Mouse (Mus musculus) gastrocnemius, postnatal 36 days (tissue): Measurements from ENCODE around the gene Dab1. TPM values are rescaled to one million over a fixed set of nuclear protein-coding genes. Genes with fewer than 3 reads are reported as not detected.

ENCODE experiments used
- DNase-seq, 2 experiments: peaks; one replicate each; pipeline ENCODE4 v3.0.0; 2022
- intact Hi-C: fragments of 180-260 bp; cut with DNase I; formaldehyde crosslinking; loops from one replicate; pipeline ENCODE4 v1.15.1; 2025
- total RNA-seq, 2 experiments: library from RNA; stranded (reverse); gene quantifications; 2 replicates each; pipeline ENCODE4 v1.2.3; 2021

Dab1 gene
- total RNA-seq, 2 experiments from 2014 or later = 0.05 TPM; not detected in 1

DNA sequence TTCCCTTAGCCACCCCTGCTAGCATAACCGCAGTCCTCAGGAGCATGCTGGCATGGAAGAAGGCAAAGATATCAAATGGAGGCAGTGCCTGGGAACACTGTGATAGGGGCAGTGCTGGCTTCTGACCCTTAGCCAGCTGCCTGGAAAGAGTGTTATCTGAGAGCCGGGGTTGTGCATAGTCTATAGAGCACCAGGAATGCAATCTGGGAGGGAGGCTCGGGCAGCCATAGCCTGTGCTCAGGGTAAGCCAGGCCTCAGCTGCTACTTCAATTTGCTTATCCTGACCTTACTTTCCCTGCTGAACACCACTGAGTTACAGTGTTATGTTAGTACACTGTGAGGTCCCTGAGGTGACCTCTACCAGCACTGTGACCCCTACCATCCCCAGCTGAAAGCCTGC lies 448.6 kb downstream of the Dab1 start:
- DNase-seq = peak in 1 of 2 experiments; percentile 16
- intact Hi-C loops = no loop called here

DNA sequence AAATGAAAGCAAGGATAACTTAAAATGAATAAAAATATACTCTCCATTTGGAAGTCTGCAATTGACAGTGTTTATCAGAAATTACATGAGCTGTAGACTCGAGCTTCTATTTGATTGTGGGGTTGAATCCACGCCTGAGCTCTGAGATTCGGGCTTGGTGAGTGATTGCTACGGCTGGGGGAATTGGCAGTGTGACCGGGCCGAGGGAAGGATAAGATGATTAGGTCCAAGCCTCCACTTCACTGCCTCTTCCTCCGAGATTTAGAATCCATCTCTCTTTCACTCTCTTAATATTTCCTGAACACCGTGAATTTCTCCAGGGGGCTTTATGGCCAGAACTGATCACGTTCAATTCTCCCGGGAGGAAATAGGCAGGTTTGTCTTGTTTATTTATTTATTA lies 452.1 kb downstream of the Dab1 start:
- intact Hi-C loops = no loop called here
- no peak for DNase-seq

DNA sequence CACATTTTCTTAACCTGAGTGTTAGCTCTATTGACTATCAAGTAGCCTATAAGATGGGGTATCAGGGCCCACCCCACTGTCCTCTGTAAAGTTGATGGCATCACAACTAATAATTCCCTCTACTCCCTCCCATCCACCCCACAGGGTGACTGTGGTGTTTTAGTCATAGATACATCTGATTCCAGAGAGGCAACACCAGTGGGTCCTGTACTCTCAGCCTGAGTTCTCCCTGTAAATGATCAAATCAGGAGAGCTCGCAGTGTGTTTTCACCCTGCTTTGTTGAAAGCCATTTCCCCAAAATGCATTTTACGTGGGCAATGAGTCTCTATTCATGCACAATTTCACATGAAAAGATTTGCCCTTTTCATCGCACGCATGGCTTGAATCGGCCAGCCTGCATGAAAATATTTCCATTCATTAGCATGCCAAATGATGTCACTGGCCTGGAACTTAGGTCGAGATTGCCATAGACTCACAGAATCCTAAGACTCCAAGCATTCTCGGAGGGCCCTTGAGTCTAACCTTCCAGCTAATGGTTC lies 454.8 kb downstream of the Dab1 start:
- no peak for DNase-seq
- intact Hi-C loops = no loop called here

DNA sequence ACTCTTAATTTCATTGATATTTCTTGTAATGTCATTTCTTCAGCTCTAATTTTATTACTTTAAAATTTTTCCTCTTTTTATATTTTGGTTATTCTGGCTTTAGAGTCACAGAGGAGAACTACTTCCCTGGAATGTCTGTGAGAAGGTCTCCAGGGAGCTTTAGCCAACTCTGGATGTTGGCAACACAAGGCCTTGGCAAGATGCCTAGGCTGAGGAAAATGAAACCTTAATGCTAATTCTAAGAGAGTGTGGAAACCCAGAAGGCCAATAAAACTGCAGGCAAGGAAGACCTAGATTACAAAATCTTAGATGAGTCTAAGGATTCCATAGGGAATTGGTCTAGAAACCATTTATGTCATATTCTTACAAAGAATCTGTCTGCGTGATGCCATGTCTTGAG lies 458.6 kb downstream of the Dab1 start:
- intact Hi-C loops = no loop called here
- peak; percentile 25 to 27 for DNase-seq

DNA sequence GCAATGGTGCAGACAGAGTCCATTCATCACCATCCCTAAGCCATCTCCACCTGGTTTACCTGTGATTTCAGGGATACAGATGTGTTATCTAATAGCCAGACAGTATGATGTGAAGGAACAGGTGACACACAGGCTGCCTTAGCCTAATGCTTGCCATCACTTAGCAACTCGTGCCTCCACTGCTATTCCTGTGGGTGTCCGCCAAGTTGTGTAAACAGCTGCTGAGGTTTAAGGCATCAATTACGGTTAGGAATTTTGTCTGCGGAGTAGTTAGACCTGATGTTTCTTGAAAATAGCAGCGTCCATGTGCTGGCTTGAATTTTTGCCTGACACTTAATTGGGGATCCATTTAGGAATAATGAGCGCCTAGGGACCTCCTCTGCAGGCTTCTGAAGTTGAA lies 487.1 kb downstream of the Dab1 start:
- DNase-seq = no peak
- intact Hi-C loops = no loop called here

DNA sequence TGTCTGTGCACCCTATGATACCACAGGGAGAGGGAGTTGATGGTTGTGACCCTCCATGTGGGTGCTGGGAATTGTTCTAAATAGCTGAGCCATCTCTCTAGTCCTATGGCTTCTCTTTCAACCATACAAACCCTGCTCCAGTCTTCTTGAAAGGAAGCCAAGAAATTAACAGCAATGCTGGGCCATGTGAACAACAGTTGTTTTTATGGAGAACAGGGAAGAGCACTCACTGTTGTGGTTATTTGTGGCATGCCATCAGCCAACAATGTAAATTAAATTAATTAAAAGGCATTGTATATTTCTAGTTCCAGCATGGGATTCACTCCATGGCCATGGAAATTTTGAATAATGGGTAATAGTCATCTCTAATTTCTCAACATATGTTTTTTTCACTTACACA lies 492.5 kb downstream of the Dab1 start:
- intact Hi-C loops = no loop called here
- no peak for DNase-seq

DNA sequence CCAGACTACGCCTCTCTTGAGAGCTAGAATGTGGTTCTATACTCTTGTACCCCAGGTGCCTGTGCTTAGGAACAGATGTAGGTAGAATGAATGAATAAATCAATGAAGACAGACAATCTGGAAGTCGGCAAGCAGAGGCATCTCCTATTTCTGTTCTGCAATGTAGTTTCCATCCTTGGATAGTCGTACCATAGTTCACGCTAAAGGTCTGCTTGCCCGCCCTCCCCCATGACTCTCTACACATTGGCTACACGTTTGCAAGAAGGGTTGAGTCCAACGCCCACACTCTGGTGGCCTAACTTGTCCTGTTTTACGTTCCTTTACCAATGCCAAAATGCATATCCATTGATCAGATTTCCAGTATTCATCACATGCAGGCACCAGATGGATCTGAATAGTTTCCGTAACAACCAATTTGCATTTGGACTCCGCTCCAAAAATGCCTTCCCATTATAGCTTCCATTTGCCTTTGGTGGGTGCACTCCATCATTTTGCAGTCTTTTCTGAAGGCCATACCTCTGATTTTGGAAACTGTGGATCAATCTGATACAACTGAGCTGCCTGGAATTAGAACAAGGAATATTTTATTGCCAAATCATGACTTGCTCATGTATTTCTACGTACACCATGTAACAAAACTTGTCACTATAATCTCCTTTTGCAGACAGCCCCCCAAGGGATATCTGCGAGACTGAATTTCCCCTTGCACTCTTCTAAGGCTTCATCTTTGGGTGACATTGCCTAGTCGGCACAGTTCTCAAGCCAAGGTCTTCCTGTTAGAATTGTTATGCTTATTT lies 494.2 kb downstream of the Dab1 start:
- no peak for DNase-seq
- intact Hi-C loops = no loop called here

DNA sequence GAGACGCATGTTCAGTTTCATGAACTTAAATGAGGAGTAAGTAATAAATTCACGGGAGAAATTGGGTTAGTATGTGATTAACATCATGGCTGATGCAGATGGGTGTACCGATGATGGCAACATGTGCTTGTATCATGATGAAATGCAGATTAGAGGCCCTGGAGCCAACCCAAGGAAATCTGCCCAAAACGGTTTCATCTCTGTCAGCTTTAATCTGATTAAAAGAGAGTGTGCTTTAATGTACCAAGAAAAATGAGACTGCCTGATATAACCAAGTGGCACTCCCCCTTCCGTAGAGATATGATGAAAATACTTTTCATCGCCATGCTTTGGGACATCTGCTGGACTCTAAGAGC lies 494.8 kb downstream of the Dab1 start:
- DNase-seq = no peak
- intact Hi-C loops = no loop called here

DNA sequence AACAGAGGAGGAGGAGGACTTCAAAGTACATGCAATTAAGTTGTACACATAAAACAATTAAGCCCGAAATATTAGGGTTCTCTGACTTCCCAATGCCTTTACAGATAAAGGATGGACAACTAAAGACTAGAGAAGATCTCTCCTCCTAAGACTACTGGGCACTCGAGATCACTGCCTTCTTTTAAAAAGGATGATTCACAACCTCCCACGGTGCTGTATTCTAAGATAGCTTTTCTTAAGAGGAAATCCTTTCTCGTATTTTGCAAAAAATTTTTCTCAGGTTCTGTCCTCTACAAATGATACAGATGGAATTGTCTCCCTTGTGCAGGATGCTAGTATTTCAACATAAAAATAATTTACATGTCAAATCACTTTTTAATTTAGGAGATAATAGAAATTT lies 500.9 kb downstream of the Dab1 start:
- no peak for DNase-seq
- intact Hi-C loops = no loop called here

DNA sequence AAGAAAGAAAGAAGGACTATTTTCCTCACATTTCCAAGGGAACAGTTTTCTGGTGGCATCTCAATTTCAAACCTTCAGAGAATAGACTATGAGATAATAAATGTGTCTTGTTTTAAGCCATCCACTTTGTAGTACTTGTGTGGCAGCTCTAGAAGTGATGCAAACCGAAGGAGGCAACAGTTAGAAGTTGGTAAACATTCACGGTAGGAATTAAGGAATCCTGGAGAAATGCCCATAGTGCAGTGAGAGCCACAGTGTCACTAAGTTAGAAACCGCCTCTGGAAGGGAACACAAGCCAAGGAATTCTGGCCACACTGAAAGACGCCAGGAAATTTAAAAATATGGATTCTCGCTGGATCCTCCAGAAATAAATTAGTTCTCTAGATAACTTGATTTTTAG lies 502.8 kb downstream of the Dab1 start:
- DNase-seq = no peak
- intact Hi-C loops = no loop called here

DNA sequence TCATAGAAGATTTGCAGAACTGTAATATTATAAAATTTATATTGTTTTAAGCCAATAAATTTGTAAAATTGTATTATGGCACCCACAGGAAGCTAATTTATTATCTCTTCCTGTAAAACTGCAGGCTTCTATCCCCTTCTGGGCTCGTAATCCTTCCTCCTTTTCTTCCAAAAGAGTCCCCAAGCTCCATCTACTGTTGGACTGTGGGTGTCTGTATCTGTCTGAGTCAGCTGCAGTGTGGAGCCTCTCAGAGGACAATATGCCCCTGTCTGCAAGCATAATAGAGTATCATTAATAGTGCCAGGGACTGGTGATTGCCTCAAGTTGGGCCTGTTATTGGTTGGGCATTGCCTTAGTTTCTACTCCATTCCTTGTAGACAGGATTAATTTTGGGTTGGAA lies 503.2 kb downstream of the Dab1 start:
- DNase-seq = no peak
- intact Hi-C loops = no loop called here

DNA sequence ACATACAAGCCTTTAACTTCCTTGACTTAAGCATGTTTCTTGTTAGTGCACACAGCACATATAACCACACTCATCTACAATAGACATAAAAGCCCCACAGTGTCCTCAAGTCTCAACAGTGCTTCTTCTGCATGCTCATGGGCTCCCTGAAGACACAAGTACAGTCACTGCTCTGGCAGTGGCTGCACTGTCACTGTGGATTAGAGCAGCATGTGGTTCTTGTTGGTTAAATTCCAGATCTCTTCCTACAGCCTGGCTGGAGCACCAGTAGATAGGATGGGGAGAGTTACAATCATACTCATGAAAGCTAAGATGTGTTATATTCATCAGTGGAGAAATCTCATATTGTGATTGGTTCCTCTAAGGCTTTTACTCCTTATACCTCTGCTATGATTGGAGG lies 534.5 kb downstream of the Dab1 start:
- intact Hi-C loops = no loop called here
- DNase-seq = no peak

DNA sequence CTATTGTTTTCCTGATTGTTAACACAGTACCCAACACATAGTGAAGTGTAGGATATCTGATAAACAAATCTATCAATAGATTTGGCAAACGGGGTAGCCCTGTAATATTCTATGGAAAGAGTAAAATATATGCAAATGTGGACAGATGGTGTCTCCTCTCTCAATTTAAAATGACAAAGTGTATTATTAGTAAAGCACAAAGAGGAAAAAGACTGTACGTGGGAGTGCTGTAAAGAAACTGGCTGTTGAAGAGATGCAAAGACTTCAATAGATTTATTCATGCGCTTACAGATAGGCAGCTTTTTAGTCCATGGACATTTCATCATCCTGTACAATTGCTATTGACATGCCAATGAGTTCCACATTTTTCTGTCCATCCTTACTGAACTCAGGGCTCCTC lies 558.9 kb downstream of the Dab1 start:
- DNase-seq = no peak
- intact Hi-C loops = no loop called here

DNA sequence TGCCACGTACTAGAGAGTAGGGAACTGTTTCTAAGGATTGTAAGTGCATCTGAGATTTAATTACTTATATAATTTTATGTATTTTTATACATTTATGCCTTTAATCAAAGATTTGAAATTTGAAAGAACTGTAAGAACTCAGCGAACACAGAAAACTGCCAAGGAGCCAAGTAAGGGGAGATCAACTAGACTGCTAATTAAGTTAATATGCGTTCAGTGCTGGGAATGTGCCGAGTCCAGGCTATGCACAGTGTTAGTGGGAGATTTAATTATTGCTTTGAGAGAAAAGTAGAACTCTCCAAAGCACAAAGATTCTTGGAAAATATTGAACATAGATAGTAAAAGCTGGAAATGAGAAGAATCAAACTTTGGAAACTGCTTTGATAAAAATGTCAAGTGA lies 567.2 kb downstream of the Dab1 start:
- DNase-seq = no peak
- intact Hi-C loops = no loop called here

DNA sequence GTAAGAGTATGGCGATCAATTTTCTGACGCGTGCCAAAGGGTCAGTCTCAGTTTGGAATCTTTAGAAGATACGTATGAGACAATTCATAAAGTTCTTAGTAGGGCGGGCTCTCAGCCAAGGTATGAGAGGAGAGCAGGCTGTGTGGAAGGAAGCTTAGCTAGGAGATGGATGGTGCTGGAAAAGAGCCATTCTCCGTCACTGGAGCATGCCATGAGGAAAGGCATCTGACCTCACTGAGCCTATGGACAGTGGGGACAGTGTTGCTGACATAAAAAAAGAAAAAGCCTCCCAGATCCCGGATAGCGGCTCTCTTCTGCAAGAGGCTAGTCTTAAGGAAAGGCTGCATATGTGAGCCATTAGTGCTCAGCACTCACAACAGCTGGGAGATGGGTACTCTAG lies 579.5 kb downstream of the Dab1 start:
- no peak for DNase-seq
- intact Hi-C loops = no loop called here

DNA sequence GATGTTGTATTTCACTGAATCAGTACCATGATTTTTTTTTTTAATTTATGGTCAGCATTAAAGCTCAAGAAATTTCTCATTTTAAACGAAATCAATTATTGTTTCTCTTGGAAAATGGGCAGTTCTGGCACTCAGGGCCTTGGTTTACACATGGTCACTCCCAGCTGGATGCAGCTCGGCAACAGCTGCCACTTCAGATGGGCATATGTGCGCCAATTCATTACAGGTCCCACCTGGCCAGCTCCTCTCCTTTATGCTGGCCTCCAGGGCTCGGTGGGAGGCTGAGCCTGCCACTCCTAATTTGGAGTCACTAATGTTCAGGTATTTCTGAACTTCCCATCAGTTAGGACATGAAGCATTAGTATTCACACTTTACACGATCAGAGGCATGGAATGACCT lies 582.5 kb downstream of the Dab1 start:
- no peak for DNase-seq
- intact Hi-C loops = no loop called here

DNA sequence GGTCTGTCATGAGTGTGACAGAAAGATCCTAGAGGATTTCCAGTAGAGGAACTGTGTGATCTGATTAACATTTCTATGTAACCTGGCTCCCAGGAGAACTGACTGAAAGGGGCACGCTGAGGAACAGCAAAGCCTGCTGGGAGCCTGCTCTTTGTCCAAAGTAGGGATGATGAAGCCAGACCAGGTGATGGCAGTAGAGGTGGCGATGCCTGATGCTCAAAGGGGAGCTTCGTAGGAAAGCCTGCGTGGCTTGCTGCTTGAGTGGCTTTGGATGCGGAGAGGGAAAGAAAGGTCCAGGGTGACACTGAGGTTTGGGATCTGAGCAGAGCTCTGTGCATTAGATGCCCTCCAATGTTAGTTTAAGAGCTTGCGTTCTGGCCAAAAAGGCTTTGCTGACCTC lies 584.9 kb downstream of the Dab1 start:
- no peak for DNase-seq
- intact Hi-C loops = no loop called here

DNA sequence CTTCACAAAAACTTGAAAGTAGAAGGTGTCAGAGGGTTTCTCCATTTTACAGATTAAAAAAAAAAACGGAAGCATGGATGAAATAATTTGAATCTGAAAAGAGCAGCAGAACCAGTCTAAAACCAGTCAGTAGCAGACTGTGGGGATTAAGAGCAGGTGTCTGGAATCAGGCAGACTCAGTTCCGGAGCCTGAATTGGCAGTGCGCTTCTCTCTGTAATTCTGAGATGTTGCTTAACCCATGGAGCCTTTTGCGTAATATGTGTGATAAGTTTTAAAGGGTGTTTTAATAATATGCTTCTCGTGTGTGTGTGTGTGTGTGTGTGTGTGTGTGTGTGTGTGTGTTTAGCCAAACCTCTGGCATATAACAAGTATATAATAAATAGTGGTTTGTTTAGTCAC lies 587.5 kb downstream of the Dab1 start:
- intact Hi-C loops = no loop called here
- DNase-seq = no peak

DNA sequence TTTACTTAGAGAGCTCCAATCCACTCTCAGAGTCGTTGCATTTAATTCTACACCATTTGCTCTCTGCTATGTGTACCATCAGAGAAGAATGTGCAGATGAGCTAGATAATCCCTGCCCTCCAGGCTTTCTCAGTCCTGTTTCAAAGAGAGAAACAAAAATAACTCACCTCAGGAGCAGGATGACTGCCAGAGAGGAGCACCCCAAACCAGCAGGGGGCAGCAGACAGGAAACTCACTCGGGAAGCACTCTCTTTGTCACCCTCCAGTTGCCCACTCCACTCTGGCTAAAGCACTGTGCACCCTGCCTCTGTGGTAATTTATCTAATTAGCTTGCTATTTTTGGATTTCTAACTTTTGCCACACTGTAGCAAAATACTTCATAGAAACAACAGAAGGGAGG lies 589.9 kb downstream of the Dab1 start:
- no peak for DNase-seq
- intact Hi-C loops = no loop called here

DNA sequence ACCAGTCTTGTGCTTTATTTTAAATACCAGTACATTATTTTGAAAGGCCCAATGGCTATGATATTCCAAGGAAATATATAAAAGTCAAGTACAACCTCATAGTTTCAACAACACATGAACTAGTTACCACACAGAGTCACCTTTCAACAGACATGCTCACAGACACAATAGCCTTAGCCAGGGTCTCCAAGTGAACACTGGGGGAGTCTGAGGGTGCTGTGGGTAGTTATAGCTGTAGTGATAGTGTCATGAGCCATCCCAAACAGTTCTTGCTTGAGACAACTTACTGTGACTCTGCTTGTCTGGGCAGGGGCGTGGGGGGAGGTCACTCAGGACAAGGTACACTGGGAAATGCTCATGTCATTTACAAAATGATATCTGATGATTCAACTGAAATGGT lies 591.6 kb downstream of the Dab1 start:
- no peak for DNase-seq
- intact Hi-C loops = no loop called here

DNA sequence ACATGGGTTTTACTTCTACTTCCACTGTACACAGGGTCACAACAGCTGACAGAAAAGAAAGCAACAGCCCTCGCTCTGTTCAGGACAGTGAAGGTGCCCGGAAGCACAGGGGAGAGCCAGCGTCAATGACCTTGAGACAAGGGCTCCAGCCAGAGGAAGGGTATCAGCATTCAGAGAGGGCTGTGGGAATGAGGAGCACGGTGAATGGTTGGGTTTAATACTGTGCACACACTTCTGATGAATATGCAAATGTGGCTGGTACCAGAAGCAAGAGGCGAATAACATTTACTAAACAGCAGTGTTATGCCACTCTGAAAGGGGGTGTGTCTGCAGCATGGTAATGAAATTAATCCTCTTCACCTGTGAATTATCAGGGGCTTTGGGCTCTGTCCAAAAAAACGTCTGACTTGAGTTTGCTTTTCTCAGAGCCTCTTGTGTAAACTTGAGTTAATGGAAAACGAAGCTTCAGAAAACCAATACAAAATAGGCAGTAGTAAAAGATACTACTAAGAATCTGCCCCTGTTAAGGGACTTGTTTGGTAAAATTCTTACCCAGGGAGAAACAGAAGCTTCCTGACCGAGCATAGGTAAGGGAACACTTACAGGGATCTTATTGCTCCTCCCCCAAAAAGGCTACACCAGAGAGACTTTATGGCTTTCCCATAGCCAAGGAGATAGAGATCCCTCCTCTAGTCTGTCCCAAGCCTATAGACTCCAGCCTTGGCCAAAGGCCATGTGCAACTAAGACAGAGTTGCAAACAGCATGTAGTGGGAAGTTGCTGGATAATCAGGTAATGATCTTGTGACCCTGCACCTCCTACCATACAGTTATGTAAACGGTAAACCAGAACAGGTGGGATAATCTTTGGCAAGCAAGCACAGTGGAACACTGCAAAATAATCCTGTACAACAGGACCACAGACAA lies 592.6 kb downstream of the Dab1 start:
- intact Hi-C loops = no loop called here
- DNase-seq = no peak

DNA sequence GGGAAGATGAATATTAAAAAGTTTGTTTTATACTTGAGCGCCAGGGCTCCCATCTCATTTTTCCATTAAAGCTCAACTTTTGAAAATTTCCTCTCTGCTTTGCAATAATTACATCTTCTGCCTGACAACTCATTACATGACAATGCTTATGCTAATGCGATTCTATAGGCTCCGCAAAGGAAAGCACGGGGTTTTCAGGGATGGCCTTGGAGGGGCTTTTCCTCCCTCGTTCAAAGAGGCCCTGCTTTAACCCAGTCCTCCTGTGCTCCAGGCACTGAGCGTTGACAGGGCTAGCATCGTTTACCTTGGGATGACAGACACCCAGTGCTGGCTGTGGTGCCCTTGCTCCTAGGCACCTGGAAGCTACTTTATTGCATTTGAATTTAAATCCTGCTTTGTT lies 595.6 kb downstream of the Dab1 start:
- intact Hi-C loops = no loop called here

More for the DNA sequence above, 595.6 kb downstream of the Dab1 start:
- no peak for DNase-seq
